Mouse (Mus musculus) T-cell, adult 2 months (primary cell): ENCODE measurements around the gene Borcs6.
"Not testable (repeated sequence)": the region's sequence is repeated elsewhere in the genome, so short reads cannot be mapped to it uniquely, and the experiment has no call there.

Experiments used
- DNase-seq: peaks from one replicate; pipeline ENCODE4 v3.0.0; 2022; ENCODE audit warnings: low spot score

Gene Borcs6

DNA sequence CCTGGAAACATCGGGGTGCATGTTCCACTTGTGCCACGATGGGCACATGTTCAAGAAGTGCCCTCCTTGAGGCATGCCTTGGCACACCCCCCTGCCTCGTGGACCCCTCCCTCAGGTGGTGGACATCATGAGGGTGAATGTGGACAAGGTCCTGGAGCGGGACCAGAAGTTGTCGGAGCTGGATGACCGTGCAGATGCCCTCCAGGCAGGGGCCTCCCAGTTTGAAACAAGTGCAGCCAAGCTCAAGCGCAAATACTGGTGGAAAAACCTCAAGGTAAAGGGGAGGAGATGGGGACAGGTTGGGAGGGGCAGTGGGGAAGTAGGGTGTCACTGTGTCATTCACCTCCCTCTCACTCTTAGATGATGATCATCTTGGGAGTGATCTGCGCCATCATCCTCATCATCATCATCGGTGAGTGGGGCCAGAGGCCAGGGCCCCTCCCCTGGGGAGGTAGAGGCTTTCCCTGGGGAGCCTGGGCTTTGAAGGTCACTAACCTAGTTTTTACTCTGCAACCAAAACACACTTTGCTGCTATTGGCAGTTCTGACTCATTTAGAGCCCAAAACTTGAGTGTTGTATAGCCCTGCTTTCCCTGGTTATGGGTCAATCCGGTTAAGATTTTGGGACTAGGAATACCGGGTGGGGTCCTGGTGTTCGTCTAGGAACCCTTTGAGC is 30.2 kb downstream of the Borcs6 start:
- no peak for DNase-seq

DNA sequence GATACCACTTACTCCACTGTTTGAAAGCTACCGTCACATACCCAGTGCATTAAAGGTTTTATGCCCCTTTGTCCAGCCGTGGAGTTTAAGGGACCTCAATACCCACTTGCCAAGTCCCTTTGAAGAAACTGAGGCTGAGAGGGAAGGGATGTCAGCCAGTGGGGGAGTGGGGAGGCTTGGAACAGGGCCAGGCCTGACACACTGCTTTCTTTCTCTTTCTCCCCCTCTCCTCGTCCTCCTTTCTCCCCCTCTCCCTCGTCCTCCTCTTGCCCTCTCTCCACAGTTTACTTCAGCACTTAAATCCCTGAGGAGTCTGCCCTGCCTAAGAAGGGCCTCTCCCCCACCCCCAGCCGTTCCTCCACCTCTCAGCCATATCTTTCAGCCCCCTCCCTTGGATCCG is 30.9 kb downstream of the Borcs6 start:
- no peak for DNase-seq

DNA sequence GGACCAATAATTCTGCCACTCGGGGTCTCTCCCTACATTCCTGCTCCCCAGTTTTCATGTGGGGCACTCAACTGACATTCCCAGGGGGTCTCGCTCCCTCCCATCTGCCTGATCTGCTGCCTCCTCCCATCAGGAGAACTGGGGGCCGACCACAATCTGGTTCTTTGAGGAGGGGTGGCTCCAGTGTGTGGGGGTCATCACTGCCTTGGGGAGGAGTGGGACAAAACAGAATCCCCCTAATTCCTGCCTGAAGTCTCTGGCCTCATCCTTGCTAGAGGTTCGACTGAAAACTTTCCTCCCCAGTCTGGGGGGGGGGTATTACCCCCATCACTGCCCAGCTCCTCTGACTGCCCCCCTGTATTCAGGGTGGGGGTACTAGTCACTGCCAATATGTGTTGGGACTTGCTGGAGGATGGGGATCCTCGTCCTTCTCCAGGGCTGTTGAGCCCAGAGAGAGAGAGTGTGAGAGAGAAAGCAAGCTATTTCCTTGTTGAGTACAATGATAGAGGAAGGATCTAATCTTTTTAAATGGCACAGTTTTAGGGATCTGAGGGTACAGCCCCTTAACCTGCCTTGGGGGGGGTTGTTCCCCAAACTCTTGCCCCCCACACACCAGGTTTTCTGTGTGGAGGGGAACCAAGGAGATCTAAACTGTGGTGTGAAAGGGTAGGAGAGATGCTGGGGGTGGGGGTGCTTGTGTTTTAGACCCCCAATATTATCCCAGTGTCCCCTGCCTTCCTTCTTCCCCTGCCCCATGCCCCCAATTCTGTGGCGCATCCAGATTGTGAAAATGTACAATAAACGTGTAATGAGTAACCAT is 32.3 kb downstream of the Borcs6 start:
- no peak for DNase-seq

DNA sequence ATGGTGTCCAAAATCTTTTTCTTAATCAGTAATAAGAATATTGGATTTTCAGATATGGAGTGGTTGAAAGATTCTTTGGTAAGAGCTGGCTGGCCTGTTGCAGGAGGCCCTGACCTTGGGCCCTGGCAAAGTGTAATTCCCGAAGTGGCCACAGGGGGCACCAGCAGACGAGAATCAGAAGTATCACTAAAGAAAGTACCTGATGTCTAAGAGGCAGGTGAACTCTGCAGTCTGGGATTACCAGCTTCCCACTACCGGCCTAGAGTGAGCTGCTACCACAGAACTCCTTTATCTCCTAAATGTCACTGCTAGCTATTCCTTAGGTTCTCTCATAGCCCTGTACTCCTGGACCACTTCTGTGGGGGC is 32.9 kb downstream of the Borcs6 start:
- peak; percentile 85 for DNase-seq

DNA sequence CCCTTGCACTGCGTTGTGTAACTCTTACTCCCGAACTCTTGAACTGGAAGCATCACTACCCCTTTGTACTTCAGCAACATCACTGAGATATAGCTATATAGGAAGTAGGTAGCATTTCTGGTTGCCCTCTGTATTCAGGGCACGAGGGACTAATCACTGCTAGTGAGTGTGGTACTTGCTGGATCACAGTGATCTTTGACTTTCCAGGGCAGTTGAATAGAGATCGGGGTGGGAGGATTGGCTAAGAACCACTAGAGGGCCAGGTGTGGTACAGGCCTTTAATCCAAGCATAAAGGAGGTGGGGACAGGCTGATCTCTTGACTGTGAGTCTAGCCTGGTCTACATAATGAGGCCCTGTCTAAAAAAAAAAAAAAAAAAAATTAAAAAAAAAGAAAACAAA is 33.4 kb downstream of the Borcs6 start:
- peak; percentile 51 for DNase-seq

DNA sequence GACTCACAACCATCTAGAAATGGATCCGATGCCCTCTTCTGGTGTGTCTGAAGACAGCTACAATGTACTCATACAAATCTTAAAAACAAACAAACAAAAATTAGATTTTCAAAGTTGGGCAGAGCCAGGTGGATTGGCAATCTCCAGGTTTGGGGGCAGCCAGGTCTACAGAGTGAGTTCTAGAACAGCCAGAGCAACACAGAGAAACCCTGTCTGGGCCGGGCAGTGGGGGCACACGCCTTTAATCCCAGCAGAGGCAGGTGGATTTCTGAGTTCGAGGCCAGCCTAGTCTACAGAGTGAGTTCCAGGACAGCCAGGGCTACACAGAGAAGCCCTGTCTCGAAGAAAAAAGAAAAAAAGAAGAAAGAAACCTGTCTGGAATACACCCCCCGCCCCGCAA is 34.3 kb downstream of the Borcs6 start:
- not testable (repeated sequence) for DNase-seq

DNA sequence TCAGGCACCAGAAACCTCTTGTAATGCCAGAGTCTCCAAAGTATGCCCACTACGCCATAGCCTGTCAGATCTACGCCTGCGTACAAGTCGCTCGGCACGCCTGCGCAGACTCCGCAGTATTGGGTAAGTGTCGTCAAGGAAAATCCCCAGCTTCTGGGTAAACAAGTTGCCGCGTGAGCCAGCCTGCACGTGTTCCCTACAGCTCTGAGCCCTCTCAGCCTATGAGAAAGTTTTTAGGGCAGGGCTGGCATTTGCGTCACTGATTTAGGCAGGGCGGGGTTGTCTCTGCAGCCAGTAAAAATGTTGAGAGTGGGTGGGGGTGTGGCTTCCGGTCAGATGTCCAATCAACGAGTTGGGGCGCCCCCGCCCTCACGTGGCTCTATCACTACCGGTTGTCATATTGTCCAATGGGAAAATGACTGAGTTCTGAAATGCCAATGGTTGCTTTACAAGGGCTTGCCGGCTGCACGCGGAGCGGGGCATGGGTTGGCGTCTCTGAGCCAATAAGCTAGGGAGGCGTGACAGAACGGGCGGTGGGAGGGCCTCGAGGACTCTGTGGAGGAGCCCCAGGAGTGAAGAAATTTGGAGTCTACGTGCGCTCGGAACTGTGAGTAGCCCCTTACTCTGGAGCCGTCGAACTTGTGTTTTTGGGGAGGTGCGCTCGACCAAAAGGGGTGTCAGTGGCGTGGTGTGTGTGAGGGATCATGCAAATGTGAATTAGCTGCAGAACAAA is 35.3 kb downstream of the Borcs6 start, which contains the start of gene Per1:
Gene Per1 (plus strand): TSS at position 521 of the 733 bp plus-strand sequence.
- peak; percentile 100 for DNase-seq

DNA sequence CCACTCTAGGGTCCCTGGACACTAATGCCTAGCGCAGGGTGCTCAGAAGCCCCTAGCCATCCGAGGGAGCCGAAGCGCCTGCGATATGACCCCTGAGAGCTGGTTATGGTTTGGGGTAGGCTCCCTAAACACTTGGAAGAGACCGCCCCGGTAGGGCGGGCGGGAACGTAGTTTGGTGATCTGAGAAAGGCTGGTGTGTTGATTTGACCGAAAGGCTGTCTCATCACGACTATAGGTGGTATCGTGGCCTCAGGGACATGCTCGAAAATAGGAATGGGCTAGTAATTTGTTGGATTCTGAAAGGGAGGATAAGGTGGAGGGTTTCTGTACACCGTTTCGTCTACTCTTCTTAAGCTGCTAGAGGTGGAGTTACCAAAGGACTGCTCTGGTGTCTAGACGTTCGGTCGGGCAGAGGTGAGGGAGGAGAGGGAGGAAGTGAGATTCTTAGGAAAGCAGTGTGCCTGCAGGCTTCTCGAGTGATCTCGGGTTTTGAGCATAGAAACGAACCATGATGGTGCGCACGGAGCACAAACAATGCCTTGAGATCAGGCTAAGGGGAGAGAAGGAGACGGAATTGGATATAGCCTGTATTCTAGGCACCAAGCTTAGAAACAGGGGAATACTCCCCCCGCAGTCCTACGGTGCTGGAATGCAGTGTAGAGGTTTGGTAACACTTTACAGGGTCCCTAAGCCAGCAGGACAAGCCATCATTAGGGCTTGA is 36.2 kb downstream of the Borcs6 start:
- DNase-seq, result peak; percentile 74

DNA sequence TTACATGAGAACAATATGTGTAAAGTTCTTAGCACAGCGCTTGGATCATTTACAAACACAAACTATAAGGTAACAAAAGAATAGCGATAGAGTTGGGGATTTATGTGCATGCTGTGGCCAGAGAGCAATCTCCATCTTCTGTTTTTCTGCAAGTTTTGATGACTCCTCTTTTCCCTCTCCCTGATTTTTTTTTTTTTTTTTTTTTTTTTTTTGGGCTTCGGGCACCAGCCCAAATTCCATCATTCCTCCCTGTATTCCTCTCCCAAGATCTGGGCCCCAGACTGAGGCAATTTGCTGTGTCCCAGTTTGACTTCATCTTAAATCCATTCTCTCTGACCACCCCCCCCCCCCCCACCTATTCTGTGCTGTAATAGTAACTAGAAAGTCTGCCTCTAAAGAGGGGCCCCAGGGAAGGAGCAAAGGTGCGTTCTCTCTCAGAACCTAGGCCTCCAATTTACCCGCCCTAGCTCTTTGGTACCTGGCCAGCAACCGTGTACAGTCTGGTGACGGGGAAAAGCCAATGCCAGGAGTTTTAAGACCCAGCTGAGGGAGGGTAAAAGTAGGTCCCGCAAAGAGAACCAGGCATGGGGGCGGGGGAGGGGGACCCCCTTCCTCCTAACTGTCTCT is 37.0 kb downstream of the Borcs6 start:
- DNase-seq, result no peak

DNA sequence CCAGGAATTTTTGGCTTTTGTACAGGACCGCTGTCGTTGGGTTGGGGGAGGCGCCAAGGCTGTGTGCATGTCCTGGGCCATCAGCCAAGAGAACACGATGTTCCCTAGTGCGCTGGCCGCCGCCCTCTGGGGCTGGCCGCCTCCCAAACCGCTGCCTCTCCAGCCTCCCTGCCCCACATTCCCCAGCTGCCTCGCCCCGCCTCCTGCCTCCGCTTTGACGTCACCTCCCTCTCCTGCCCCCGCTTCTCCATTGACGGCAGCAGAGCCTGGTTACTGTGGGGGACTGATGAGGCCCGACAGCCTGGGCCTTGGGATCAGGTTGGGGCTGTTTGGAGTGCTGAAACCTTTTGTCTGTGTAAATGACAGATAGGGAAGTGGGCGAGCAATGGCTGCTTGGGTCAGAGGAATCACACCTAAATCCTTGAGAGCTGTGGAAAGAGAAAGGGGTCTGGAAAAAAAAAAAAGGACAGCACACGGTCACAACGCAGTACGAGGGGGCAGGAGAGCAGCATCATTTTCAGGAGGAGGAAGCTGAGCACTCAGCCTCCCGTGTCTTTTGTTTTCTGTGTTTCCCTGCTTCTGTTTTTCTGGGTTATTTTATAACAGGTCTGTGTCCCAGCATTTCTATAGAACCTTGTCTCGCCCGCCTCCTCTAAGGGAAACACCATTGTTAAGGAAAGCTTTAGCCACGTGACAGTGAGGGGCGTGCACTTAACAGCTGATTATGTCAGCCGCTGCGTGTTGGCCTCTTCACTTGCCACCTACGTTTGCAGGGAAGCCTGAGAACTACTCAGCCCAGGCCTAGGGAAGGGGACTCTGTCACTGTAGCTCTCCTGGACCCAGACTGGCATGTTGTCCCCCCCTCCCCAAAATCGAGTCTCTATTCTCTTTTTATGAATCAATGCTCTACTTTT is 37.7 kb downstream of the Borcs6 start:
- peak; percentile 94 for DNase-seq

DNA sequence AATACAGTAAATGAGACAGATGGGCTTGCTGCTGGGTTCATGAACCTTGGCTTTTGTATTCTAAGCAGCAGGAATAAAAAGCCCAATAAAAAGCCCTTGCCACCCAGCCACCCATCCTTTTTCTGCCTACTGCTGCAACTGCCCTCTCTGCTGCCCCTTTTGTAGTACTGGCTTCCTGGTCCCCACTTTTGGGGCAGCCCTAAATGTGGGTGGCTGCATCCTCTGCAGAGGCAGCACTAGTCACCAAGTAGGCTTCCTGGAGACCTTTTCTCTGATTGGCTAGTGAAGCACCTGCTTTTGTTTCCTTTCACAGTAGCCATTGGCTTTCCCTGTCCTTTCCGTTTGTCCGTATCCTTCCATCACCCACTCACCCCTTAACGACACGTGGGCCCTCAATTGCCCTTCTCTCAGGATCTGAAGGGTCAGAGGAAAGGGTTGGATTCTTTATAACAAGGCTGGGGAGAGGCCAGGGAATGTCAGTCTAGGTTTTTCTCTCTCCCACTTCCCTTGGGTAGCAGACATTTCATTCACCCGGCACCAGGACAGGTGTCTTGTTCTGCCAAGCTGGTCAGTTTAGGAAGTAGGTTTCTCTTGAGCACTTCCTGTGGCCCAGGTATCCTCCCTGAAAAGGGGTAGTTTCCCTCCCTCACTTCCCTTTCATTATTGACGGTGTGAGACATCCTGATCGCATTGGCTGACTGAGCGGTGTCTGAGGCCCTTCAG is 38.7 kb downstream of the Borcs6 start:
- DNase-seq, result peak; percentile 79

DNA sequence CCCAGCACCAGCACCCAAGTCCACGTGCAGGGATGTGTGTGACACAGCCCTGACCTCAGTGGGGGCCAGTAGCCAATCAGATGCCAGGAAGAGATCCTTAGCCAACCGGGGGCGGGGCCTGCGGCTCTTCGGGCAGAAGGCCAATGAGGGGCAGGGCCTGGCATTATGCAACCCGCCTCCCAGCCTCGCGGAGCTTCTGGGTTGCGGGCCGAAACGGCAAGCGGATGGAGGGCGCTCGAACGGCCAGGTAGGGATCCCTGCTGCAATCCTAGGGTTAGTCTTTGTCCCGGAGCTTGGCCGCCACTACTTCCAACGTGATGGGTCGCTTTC is 39.2 kb downstream of the Borcs6 start:
- peak; percentile 96 for DNase-seq

DNA sequence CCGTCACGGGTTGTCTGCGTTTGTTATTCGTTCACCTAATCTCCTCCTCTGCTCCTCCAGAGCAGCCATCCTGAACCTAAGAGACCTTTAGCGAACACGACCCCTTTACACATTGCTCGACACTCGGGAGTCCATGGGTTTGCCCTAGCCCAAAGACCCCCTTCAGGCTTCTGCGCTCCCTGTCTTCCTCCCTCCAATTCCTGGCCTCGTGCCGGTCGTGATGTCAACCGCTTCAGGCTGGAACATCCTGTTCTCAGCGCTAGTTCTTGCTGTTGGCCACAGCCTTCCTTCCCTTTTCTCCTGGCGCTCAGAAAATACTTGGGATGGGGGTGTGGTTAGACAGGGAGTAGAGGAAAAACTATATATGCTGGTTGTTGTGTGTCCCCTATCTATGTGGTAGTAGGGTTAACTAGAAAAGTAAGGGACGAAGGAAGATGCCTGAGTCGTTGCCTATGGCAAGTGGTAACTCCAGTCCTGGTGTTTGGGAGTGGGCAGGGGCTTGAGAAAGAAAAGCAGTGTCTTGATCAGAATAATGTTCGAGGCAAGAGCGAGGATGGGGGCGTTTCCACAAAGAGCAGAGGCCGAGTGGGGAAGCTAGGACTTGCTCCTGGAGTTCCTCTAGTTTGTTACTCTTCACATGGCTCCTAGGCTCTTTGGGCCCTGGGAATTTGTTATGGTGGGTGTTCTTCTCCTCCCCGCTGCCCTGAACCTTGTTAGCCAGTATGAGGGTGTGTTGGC is 39.8 kb downstream of the Borcs6 start:
- no peak for DNase-seq

DNA sequence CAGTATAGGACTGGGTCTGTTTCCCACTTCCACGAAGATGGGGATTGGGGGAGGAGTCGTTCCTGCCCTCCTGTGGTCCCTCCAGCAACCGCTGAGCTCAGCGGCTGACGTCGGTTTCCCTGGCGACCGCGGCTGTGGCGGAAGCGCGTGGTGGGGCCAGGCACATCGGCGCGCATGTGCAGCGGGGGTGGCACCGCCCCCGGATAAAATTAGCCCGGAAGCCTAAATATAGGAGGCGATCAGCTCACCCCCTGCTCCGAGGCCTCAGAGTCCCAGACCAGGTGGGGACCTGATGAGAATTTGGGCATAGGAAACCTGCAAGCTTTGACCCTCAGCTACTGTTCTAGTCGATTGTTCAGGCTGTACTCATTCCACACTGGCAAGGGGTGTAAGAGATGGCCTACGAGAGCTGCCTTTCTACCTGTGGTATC is 40.4 kb downstream of the Borcs6 start:
- peak; percentile 94 for DNase-seq

DNA sequence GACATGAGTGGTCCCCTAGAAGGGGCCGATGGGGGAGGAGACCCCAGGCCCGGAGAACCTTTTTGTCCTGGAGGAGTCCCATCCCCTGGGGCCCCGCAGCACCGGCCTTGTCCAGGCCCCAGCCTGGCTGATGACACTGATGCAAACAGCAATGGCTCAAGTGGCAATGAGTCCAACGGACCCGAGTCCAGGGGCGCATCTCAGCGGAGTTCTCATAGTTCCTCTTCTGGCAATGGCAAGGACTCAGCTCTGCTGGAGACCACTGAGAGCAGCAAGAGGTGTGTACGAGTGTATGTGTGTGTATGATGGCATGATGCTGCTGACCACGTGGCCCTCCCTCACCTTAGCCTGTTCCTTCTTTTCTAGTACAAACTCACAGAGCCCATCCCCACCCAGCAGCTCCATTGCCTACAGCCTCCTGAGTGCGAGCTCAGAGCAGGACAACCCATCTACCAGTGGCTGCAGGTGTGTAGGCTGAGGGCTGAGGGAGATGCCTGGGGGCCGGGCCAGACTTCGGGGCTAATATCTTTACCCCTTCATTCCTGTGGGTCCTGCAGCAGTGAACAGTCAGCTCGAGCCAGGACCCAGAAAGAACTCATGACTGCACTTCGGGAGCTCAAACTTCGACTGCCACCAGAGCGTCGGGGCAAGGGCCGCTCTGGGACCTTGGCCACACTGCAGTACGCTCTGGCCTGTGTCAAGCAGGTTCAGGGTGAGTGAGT is 41.3 kb downstream of the Borcs6 start:
- DNase-seq, result peak; percentile 12

DNA sequence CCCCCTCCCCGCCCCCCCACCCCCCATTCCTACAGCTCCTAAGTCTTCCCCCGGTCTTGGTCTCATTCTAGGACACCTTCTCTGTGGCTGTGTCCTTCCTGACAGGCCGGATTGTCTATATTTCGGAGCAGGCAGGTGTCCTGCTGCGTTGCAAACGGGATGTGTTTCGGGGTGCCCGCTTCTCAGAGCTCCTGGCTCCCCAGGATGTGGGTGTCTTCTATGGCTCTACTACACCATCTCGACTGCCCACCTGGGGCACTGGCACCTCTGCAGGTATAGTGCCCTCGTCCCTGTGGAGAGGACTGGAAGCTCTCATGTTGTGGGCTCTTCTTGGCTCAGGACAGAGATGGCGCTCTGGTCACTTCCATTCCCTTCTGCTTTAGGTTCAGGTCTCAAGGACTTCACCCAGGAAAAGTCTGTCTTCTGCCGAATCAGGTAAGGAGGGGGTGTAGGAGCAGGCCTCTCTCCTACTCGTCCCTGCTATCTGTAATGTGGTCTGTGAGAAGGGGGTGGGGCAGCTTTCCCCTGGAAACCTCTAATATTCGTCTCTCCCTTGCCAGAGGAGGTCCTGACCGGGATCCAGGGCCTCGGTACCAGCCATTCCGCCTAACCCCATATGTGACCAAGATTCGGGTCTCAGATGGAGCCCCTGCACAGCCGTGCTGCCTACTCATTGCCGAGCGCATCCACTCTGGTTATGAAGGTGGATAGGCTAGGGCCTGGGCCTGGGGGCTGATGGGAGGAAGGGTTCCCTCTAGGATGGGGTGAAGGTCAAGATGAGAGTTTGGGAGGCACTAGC is 42.3 kb downstream of the Borcs6 start:
- DNase-seq, result no peak

DNA sequence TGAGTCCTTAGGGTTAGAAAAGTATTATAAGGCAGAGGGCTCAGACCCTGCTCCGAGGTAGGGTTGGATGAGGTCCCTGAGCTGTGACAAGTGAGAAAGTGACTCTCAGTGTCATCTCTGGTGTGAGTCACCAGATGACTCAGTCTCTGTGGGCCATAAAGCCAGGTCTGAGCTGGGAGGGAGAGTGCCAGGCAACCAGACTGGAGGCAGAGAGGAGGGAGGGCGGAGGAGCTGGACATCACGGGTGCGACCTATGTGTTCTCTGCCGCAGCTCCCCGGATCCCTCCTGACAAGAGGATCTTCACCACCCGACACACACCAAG is 42.8 kb downstream of the Borcs6 start:
- DNase-seq, result no peak

DNA sequence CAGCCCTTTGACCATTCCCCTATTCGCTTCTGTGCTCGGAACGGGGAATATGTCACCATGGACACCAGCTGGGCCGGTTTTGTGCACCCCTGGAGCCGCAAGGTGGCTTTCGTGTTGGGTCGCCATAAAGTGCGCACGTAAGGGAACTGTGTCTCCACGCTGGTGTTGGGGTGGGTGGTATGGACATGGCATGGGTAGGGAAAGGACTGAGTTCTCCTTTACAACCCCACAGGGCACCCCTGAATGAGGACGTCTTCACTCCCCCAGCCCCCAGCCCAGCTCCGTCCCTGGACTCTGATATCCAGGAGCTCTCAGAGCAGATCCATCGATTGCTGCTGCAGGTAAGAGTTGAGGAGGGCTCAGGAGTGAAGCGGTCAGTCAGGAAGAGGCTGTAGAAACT is 43.6 kb downstream of the Borcs6 start:
- no peak for DNase-seq
